Mouse (Mus musculus): ENCODE measurements around the gene Atp6v0a1. TPM values are rescaled to one million over a fixed set of nuclear protein-coding genes. Genes with fewer than 3 reads are reported as not detected.

Atp6v0a1 gene
- total RNA-seq (2021), result 100 to 1,000 TPM; 451 to 457 TPM
- long read RNA-seq, experiment 1, full-length matches to known transcripts, result 49 of 122 reads
- long read RNA-seq, experiment 1, partial matches to known transcripts, result 35 of 122 reads
- long read RNA-seq, experiment 1, other reads (novel, unspliced or antisense), result 38 of 122 reads
- long read RNA-seq, experiment 2, full-length matches to known transcripts, result 42 of 139 reads
- long read RNA-seq, experiment 2, partial matches to known transcripts, result 47 of 139 reads
- long read RNA-seq, experiment 2, other reads (novel, unspliced or antisense), result 50 of 139 reads

DNA sequence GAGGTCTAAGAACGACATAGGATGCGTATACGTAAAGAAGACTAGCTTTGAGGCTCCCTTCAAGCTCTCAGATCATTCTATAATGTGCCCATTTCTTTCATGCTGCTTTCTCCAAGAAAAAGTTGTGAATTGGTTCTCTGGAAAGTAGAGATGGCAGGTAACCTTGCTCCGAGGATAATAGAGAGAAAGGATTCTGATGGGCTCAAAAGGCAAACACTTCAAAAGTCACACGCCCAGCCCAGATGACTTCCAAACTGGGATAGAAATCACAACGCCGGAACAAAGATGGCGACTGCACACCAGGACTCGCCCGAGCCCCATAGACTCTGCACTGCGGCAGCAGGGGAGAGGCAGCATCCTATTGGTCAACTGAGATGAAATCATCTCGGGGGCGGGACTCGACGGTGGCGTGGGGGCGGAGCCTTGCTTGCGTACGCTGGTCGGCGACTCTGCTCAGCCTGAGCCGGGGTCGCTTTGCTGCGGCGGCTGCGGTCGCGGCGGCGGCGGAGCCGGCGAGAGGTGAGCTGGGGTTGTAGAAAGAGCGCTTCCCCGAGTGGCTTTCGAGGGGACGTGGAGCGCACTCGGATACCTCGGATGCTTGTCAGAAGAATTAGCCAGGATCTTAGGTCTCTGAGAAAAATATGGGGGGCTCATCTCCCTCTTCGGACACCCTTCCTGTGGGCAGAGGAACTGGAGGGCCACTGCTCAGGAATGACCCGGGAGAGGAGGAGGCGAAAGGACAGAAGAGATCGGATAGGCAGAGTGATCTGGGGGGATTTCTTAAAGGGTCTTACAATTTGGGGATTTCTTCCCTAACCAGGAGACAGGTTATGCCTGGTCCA lies at the start of gene Atp6v0a1:
TSS of gene Atp6v0a1 (plus strand) at position 407 of the 842 bp plus-strand sequence.
- peak; percentile 97 to 99 for DNase-seq (ENCODE audit: low spot score in 2 of 2)

DNA sequence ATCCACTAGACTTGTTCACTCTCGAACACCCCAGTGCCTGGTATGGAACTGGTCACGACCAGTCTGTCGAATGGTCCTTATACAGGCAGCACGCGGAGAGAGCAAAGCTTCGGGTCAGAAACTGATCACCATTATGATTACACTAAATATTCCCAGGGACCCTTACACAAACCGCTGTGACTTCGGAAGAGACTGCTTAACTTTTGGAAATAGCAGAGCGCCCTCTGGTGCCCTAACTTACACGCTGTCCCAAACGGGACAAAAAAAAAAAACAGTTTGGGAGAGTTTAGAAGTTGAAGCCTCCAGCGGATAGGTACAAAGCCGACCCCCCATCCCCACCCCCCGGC lies 49.8 kb upstream of the Atp6v0a1 start:
- DNase-seq (ENCODE audit: low spot score in 2 of 2), result peak; percentile 51 to 59

DNA sequence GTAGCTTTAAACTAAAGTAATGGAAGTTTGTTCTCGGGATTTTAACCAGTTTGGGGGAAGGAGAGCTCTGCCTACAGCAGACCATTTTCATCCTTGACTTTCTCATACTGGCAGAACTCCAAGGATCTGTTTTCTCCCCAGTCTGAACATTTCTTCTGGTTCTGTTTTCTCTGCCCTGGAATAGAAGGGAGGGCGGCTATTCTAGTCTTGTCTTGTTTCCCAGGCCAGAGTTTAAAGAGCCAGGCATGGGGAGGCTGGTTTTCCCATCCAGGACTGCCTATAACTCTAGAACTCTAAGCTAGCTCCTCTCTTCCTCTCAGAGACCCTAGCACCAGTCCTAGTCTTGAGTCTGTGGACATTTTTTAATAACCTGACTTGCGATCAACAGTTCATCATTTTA lies 49.4 kb upstream of the Atp6v0a1 start:
- no peak for DNase-seq (ENCODE audit: low spot score in 2 of 2)

DNA sequence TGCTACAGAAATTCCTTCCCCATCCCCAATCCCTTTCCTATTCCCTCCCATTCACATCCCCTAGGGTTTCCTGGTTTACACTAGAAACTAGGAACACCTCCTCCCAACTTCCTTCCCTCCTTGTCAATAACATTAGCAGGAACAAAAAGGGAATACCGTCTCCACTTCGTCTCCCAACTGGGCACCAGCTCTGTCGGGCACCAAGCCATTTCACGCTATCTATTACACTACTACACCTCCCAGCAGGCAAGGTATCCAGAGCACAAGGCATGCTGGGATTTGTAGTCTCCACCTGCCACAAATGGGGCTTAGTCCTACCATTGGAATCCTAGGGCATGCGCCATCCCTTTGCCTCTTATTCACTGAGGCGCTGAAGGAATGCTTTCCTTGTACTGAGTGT lies 48.7 kb upstream of the Atp6v0a1 start:
- peak in 1 of 2 experiments; percentile 39 for DNase-seq (ENCODE audit: low spot score in 2 of 2)

DNA sequence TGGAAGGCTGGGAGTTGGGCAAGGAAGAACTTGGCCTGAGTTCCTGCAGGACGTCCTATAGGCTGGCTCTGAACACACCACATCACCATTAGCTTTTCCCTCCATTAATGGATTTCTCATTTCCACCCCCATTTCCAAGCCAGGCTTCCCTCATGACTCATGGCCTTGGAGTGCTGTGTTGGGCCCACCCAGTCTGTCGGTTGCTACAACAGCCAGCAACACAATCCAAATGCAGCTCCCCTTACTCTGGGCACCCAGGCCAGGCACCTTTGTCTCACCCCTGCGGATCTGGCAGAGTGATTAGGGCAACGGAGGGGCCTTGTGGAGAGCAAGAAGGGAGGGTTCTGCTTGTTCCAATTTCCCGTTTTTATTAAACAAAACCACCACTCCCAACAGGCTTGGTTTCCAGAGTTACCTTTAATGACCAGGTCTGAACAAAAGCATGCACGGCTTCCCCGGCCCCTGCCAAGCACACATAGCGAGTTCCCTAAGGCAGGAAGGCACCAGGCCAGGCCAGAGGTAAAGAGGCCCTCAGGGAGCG lies 46.8 kb upstream of the Atp6v0a1 start:
- no peak for DNase-seq (ENCODE audit: low spot score in 2 of 2)

DNA sequence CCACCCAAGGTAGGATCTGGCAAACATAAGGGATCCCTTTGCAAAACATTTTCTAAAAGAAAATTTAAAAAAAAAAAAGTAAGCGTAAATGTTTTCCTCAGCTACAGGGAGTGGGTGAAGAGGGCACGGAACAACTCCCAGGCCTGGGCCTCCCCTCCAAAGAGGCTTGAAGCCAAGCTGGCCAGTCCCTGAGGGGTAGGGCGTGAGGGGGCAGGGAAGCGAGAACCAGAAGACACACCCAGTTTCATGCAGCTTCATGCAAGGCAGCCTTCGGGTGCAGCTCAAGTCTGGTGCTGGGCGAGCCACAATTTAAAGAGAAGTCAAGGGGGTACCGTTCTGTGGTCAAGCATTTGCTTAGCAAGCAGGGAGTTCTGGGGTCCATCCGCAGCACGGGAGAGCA lies 45.6 kb upstream of the Atp6v0a1 start:
- DNase-seq (ENCODE audit: low spot score in 2 of 2), result no peak

DNA sequence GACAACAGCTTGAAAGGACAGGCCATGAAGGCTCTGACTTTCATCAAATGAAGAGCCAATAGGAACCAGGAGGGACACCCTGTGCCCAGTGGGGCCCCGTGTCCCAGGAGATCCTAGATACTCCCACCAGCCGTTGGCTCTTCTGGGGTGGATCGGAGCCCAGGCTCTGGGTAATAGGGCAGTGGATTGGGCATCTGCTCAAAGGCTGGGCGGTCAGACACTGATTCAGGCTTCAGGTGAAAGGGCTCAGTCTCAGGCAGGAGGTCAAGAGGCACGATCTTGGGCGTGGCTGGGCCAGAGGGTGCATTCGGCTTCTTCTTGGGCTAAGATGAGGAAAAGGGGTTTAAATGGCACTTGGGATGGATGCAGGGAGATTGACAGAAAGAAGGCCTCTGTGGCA lies 45.1 kb upstream of the Atp6v0a1 start:
- DNase-seq (ENCODE audit: low spot score in 2 of 2), result no peak

DNA sequence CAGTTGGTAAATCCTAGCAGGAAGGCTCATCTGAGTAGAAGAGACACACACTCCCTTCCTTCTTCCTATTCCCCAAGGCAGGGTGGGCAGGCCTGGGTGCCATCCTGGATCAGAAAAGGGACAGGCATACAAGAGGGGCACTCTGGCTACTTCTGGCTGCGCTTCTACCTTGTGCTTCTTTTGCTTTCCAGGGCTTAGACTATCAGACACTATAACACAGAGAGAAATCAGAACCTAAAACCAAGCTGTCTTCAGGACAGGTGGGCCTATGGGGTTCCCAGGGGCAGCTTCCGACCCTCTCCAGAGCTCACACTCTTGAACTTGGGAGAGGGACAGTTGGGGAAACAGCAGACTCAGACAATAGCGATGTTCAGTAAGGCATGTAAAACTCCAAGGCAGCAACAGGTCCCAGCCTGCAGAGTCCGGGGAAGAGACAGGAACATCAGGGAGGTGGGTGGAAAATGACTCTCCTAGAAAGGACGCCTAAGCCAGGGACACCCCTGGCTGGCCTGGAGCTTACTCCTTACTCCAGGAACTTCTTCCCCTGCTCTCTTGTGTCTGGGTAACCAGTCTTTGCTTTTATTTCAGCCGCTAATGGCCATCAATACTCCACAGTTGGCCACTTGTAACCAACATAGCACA lies 44.2 kb upstream of the Atp6v0a1 start:
- DNase-seq (ENCODE audit: low spot score in 2 of 2), result no peak

DNA sequence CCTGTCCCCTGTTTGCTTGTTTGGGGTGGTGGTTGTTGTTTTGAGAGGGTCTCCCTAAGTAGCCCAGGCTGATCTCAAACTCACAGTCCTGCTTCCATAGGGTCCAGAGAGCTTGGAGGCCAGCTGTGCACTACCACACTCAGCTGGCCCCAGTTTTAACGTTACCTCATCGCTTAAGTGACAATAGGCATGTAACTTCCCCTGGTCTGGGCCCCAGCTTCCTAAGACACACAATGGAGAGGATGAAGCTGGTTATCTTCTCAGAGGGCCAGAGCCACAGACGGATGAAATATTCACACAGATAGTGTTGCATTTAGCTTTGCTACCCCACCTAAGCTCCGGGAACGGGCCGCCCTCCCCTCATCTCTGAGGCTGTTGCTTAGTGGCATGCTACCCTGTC lies 43.5 kb upstream of the Atp6v0a1 start:
- DNase-seq (ENCODE audit: low spot score in 2 of 2), result no peak

DNA sequence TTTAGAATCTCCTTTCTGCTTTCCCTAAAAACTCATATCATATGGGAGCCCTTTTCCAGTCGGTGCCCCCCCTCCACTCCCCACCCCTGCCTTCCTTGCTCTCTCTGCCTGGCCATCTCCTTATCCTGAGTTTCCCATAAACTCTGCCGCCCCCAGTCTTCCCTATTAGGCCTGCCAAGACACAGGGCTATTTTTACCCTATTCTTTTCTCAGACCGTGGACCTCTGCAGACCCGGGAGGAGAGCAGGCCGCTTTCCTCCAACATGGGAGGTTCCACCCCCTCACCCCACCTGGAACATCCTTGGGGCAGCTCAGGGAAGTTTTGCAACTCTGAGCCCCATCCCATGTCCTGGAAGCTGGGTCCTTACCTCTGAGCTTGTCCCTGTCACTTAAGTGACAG lies 41.9 kb upstream of the Atp6v0a1 start:
- no peak for DNase-seq (ENCODE audit: low spot score in 2 of 2)

DNA sequence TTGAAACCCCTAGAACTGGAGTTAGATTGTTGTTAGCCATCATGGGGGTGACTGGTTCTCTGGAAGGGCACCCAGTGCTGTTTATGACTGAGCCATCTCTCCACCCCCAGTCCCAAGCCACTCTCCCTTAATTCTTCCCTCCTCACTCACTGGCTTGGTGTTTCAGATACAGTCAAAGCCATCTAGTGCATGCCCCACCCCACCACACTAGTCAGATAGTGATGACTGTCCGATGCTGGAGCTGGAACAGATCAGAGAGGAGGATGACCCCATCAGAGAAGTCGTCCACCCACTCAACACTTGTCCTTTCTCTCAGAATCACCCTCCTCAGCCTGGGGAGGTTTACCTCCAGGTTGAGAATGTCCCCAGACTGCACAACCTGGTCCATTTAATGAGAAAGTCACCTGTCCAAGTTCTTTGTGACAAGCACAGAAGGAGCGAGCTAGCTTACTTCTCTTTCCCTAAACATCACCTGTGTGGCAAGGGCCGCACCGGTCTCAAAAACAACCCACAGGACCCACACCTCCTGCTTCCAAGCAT lies 41.3 kb upstream of the Atp6v0a1 start:
- DNase-seq (ENCODE audit: low spot score in 2 of 2), result no peak

DNA sequence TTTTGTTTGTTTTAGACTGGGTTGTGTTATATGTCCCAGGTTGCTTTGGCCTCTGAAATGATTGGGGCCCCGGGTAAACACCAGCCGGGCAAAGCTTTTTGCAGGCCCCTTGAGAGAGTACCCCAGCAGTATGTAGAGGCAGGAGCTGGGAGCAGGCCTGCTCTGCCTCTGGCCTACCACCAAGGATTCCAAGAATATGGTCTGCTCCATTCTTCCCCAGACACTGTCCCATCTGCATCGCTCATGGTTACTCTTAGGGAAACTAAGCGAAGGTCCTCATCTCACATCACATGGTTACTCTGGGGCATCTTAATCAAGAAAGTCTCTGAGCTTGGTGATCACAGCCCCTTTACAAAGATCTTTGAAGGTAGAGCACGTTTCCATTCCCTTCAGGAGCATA lies 40.8 kb upstream of the Atp6v0a1 start:
- no peak for DNase-seq (ENCODE audit: low spot score in 2 of 2)

DNA sequence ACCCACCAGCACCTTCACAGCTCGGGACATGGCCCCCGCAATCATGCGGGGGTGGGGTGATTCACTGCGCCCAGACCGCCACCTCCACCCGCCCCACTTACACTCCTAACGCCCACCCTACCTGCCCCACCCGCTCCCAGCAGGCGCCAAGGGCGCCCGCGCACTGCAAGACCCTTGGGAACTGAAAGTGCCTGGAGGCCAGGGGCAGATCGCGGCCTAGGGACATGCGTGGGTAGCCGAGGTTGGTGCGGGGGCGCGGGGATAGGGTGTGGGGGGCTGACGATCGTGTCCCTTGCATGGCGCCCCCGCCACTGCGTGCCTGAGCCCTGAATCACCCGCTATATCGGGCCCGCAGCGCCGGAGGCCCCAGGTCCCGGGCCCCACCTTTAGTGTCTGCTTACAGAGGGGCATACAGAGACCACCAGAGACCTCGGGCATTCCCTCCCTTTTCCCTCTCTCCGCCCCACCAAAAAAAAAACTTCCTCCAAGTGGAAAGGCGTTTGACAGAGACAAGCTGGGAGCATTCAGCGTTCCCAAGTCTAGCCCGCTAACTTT lies 40.0 kb upstream of the Atp6v0a1 start:
- DNase-seq (ENCODE audit: low spot score in 2 of 2), result no peak

DNA sequence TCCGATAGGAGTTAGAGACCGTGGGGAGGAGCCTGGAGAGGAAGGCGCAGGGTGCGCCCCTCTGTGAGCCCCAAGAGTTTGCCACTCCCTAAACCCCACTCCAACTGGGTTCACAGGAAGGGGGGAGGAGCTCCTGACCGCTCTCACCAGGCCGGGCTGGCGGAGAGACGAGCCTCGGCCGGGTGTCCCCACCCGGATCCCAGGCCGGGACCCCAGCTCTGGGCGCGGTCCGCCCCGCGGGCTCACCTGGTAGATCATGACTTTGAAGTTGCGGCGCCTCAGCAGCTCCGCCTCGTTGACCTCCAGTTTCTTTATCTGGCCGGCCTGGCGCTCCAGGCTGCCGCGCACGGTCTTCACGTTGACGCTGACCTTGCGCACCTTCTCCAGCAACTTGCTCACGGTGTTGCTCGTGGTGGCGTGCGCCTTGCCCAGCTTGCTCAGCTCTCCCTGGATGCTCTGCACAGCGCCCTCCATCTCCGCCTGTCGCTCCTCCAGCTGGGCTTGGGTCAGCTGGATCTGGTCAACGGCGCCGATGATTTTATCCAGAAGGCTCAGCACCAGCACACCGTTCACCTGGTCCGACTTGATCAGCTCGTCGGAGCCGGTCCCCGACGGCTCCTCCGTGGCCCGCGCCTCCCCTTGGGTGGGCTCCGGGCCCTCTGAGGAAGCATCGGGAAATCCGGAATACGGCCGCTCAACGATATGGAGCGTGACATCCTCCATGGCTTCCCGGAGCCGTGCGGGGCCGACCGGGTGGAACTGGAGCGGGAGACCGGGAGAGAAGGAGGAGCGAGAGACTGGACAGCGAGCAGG lies 39.3 kb upstream of the Atp6v0a1 start:
- no peak for DNase-seq (ENCODE audit: low spot score in 2 of 2)

DNA sequence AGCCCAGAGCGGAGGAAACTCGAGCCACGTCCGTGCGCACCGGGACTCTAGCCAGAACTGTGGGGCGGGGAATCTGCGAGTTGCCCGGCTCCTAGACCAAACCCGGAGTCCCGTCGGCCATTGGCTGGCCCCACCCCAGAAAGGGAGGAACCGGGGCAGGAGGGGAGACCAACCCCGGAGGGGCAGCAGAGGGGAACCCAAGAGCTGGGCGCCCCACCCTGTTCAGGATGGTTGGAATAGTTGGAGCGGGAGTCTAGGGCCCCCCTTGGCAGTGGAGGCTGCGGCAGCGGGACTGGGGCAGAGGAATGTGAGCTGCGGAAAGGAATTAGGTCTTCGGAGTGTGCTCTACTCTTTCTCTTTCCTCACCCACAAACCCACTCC lies 38.7 kb upstream of the Atp6v0a1 start, which contains the start of gene Cavin1:
TSS of gene Cavin1 (minus strand) at position 331 of the 381 bp plus-strand sequence.
- peak; percentile 46 to 70 for DNase-seq (ENCODE audit: low spot score in 2 of 2)

DNA sequence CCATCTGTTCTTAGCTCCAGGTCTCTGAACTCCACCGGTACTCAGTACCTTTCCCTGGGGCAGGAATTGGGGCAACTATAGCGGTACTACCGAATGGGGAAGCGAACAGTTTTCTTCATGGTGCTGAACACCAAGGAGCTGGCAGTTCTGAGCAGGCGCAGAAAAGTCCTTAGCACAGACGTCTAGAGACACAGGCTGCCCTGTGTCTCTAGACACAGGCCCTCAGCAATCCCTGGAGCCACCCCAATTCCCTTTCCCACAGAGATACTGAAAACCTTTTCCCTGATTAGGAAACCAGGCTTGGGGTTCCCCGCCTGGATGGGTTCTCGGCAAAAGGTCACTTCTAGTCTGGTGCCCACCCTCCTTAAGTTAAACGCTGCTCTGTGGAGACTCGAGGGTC lies 37.8 kb upstream of the Atp6v0a1 start:
- DNase-seq (ENCODE audit: low spot score in 2 of 2), result no peak

DNA sequence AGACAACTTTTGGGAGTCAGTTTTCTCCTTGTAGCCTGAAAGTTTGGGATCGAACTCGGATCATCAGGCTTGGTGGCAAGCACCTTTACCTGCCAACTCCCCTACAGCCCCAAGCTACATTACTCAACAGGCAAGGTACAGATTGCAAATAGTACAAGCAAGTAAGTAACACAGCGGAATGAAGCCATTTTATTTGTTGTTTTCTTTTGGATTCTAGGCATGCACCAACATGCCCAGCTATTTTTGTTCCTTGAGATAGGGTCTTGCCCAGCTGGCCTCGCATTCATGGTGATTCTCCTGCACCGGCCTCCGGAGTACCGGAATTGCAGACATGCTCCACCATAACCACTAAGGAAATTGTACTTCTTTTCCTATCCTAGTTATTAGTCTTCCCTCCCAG lies 36.0 kb upstream of the Atp6v0a1 start:
- DNase-seq (ENCODE audit: low spot score in 2 of 2), result no peak

DNA sequence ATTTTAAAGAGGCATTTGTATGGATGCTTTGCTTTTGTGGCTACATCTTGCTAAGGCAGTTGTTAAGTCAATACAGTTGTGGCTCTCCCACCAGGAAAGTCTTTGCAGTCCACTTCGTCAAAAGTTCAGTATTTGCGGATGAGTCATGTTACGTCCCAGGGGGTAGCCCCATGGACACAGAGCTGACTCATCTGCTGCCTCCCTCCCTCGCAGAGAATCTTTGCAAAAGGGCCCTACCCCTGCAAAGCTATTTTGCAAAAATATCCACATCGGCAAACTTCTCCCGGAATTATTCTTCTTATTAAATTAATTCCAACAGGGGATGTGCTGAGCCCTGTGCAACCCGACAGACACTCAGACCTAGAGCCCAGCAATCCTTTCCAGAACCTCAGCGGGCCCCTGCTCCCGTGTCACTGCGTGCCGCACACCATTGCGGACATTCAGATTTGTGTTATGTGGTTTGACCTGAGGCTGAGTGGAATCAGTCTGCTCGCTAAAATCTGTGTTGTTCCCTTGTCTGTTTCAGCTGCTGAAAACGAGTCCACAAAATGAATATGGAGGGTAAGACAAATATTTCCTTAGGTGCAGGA lies 34.8 kb upstream of the Atp6v0a1 start:
- DNase-seq (ENCODE audit: low spot score in 2 of 2), result no peak

DNA sequence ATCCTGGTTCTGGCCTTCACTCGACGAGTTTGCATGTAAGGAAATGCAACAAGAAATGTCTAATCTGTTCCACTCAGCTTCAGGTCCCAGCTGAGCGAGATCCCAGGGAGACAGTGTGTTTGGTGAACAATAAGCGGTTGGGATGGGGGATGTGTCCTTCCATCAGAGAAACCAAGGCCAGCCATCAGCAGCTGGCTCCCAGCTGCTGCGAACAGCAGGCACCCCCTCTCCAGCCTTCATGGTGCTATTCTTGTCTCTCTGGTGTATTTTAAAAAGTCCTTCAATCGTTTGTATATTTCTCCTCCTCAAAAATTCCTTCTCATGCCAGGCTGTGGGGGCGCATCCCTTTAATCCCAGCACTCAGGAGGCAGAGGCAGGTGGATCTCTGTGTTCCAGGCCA lies 34.0 kb upstream of the Atp6v0a1 start:
- no peak for DNase-seq (ENCODE audit: low spot score in 2 of 2)

DNA sequence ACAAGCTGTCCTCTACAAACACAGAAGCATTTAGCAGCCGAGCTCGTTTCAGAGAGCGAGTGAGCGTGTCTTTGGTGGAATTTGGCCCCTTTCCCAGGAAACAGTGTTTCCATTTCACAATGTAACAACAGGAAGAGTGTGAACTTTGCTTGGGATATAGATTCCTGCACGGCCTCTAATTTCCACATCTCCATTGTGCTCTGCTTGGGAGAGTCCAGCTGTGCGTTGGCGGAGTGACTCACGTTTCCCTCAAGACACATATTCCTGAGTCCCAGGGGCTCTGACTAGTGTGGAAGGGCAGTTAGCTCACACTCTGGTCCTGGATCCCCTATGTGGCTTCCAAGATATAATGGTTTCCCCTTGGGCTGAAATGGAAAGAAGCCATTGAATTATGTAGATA lies 29.4 kb upstream of the Atp6v0a1 start:
- no peak for DNase-seq (ENCODE audit: low spot score in 2 of 2)
